Mouse (Mus musculus) forebrain, embryonic 14.5 days (tissue): ENCODE data around the gene Gm20388. TPM values are rescaled to one million over a fixed set of nuclear protein-coding genes. Genes with fewer than 3 reads are reported as not detected.
A peak's percentile ranks its signal among the peaks of the same experiment; 100 is the strongest.

Experiments
- ATAC-seq: fragments of 200-750 bp; cut with Nextera tagmentation; 2 replicates; pipeline ENCODE4 v1.8.0; 2017; ENCODE audit warnings: mild to moderate bottlenecking, moderate library complexity
- DNase-seq: peaks from one replicate; pipeline ENCODE4 v3.0.0-alpha.2; 2015; ENCODE audit warnings: low spot score
- H3K27ac ChIP-seq: fragments of 300-500 bp; sonication (generic); 2 replicates; pipeline ENCODE4 v1.5.1; 2014; ENCODE audit warnings: low read depth, mild to moderate bottlenecking, control low read depth, low read length, moderate library complexity
- H3K27me3 ChIP-seq: fragments of 300-500 bp; sonication (generic); replicated peaks from 2 replicates; pipeline ENCODE4 v1.6.1; 2014; ENCODE audit warnings: low read length, control low read depth, mixed read lengths; ENCODE audit not compliant: control insufficient read depth, insufficient read depth
- H3K36me3 ChIP-seq: fragments of 300-500 bp; sonication (generic); 2 replicates; pipeline ENCODE4 v1.6.1; 2014; ENCODE audit warnings: low read length, control low read depth; ENCODE audit not compliant: control insufficient read depth, insufficient read depth
- H3K4me1 ChIP-seq: fragments of 300-500 bp; sonication (generic); 2 replicates; pipeline ENCODE4 v1.6.1; 2014; ENCODE audit warnings: antibody characterized with exemption, low read length, control low read depth; ENCODE audit not compliant: control insufficient read depth, insufficient read depth
- H3K4me2 ChIP-seq: fragments of 300-500 bp; sonication (generic); 2 replicates; pipeline ENCODE4 v1.6.1; 2014; ENCODE audit warnings: mild to moderate bottlenecking, control low read depth, low read length
- H3K4me3 ChIP-seq: fragments of 300-500 bp; sonication (generic); 2 replicates; pipeline ENCODE4 v1.5.1; 2014; ENCODE audit warnings: low read depth, low read length, control low read depth
- H3K9ac ChIP-seq: fragments of 300-500 bp; sonication (generic); 2 replicates; pipeline ENCODE4 v1.6.1; 2014; ENCODE audit warnings: mild to moderate bottlenecking, low read length, control low read depth, moderate library complexity
- H3K9me3 ChIP-seq: fragments of 300-500 bp; sonication (generic); replicated peaks from 2 replicates; pipeline ENCODE4 v1.6.1; 2016; ENCODE audit warnings: low read length, control low read depth, mixed read lengths; ENCODE audit not compliant: control insufficient read depth
- WGBS: fragments of 180-500 bp; shearing (Covaris S2); extraction: QIAGEN DNeasy Blood & Tissue Kit; methylation state at CpG from one replicate; pipeline ENCODE4 v1.1.7; 2014; 5-methylcytosine and 5-hydroxymethylcytosine counted together
- polyA plus RNA-seq: library from polyadenylated mRNA; unstranded; fragments of >200 nt; fragmentation: Nextera tagmentation; extraction: Ambion mirVana; gene quantifications from 2 replicates; pipeline ENCODE4 v1.2.1, GENCODE M21; 2014

The Gm20388 gene
- polyA plus RNA-seq, 1 experiment from 2014 or later: 7.4 TPM

GRCm38 (mm10) chr8:120896203-120896602 is 985.6 kb downstream of the Gm20388 start:
- ATAC-seq (no peak), DNase-seq (no peak)
- H3K4me2 ChIP-seq: peak overlapping the region; percentile 28
- no peaks in the 10 kb centered on the region; the same call in 1 of the 2 replicates for H3K9me3 ChIP-seq
- 31% methylated on average over 13 of the region's 13 CpGs for WGBS
- H3K27me3 ChIP-seq: peaks cover 45% of the 10 kb centered on the region
- no peaks in the 10 kb centered on the region for H3K4me1 ChIP-seq
- no peak overlapping the region for H3K27ac ChIP-seq
- H3K4me3 ChIP-seq: 0 out of 2 replicates have a peak overlapping the region, but pooled peaks have one; percentile 3
- H3K9ac ChIP-seq: peak overlapping the region; percentile 3; the same call in 1 of the 2 replicates
- no peaks in the 10 kb centered on the region for H3K36me3 ChIP-seq

DNA sequence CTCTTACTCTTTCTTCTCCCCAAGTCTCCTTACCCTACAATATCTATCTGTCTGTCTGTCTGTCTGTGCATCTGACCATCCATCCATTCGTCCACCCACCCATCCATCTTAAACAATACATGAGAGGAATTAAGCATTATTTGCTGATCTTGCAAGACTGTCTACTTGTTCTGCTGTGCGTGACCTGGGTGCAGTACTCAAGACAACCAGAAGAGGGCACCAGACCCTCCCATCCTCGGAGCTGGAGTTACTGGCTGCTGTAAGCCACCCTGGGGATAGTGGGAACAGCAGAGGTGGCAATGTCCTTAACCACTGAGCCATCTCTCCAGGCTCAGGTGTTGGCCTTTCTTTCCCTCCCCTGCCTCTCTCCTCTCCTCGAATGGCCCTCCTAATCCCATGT is 987.4 kb downstream of the Gm20388 start:
- ATAC-seq (no peak), DNase-seq (no peak)
- H3K4me2 ChIP-seq: no peak overlapping the region
- H3K36me3 ChIP-seq: no peaks in the 10 kb centered on the region
- H3K27me3 ChIP-seq: peaks cover 27% of the 10 kb centered on the region
- H3K4me3 ChIP-seq: no peak overlapping the region
- 53% methylated on average over 4 of the region's 4 CpGs for WGBS
- no peaks in the 10 kb centered on the region; the same call in 1 of the 2 replicates for H3K9me3 ChIP-seq
- H3K9ac ChIP-seq: no peak overlapping the region
- H3K4me1 ChIP-seq: no peaks in the 10 kb centered on the region
- no peak overlapping the region for H3K27ac ChIP-seq

GRCm38 (mm10) chr8:120898828-120899407 is 988.3 kb downstream of the Gm20388 start:
- Histone ChIP-seq H3K4me2 (no peak overlapping the region), H3K4me3 (no peak overlapping the region), H3K4me1 (no peaks in the 10 kb centered on the region), H3K9me3 (no peaks in the 10 kb centered on the region; the same call in 1 of the 2 replicates), H3K27ac (no peak overlapping the region), H3K36me3 (no peaks in the 10 kb centered on the region), H3K9ac (no peak overlapping the region), H3K27me3 (peaks cover 18% of the 10 kb centered on the region)
- WGBS: 81% methylated on average over 17 of the region's 17 CpGs
- no peak for DNase-seq
- ATAC-seq: no peak

DNA sequence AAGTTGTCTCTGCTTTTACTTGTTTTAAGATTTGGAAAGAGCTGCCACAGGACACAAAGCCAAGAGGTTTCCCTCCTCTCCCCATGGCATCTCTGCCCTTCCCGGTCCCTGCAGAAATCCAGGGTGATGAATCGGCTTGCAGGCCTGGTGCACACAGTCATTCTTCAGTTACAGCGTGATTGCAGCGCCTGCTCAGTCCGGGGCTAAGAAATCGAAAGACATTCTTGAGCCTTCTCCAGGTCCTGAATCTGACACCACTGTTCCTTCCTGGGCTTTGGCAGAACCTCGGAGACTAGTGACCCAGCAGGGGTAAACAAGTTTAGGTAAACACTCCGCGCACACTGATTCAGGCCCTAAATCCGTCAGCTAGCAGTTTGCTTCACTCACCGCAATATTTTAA is 991.7 kb downstream of the Gm20388 start:
- Histone ChIP-seq H3K36me3 (no peaks in the 10 kb centered on the region), H3K4me1 (no peaks in the 10 kb centered on the region), H3K4me3 (no peak overlapping the region), H3K9ac (no peak overlapping the region), H3K27ac (no peak overlapping the region), H3K4me2 (no peak overlapping the region), H3K9me3 (no peaks in the 10 kb centered on the region; the same call in 1 of the 2 replicates), H3K27me3 (no peaks in the 10 kb centered on the region)
- WGBS: 35% methylated on average over 11 of the region's 11 CpGs
- ATAC-seq (no peak), DNase-seq (no peak)

- WGBS: 73% methylated on average over 6 of the region's 6 CpGs
Measured at GRCm38 (mm10) chr8:120907671-120908070, 997.0 kb downstream of the Gm20388 start.

DNA sequence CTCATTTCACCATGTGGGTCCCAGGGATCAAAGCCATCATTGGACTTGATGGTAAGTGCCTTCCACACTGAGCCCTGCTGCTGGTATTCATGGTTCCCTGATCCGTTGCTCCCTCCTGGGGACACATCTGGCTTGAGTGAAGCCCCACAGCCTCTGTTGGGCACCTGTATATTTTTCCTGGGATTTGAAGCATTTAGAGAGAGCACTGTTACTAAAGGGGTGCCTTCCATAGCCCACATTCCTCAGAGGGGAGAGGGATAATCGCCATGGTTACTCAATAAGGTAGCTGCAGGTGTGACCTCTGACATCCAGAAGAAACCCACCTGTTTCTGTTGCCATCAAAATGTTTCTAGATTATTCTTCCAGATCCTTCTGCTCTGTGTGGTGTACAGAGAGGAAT is 1000.3 kb downstream of the Gm20388 start:
- Histone ChIP-seq H3K27ac (no peak overlapping the region), H3K9me3 (no peaks in the 10 kb centered on the region), H3K4me3 (no peak overlapping the region), H3K36me3 (no peaks in the 10 kb centered on the region), H3K4me1 (no peaks in the 10 kb centered on the region), H3K27me3 (no peaks in the 10 kb centered on the region), H3K9ac (no peak overlapping the region), H3K4me2 (no peak overlapping the region)
- DNase-seq (no peak), ATAC-seq (no peak)
- WGBS: 62% methylated on average over 2 of the region's 2 CpGs

More at GRCm38 (mm10) chr8:120907671-120908070, 997.0 kb downstream of the Gm20388 start:
- no peak for ATAC-seq
- Histone ChIP-seq H3K27me3 (no peaks in the 10 kb centered on the region), H3K4me2 (no peak overlapping the region), H3K4me3 (no peak overlapping the region), H3K9ac (no peak overlapping the region), H3K4me1 (no peaks in the 10 kb centered on the region), H3K9me3 (no peaks in the 10 kb centered on the region), H3K27ac (no peak overlapping the region), H3K36me3 (no peaks in the 10 kb centered on the region)
- no peak for DNase-seq

DNA sequence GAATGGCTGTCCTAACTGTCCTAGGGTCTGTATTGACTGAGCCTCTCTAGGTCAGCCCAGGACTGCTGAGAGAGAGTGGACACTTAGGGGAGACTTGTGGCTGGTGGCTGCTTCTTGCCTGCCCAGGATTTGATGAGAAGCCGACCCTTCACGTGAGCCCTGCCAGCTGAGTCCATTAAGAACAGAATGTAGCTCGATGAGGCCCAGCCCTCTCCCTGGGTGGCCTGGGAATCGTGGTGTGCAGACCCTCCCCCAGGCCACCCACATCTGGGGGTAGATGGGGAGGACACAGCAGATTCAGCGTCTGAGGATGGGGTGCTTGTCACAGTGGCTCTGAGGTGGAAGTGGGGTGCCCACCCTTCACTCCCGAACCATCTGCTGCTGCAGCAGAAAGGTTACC is 1001.8 kb downstream of the Gm20388 start:
- Histone ChIP-seq H3K4me3 (no peak overlapping the region), H3K9me3 (no peaks in the 10 kb centered on the region), H3K4me2 (no peak overlapping the region), H3K9ac (no peak overlapping the region), H3K36me3 (no peaks in the 10 kb centered on the region), H3K4me1 (no peaks in the 10 kb centered on the region), H3K27ac (no peak overlapping the region), H3K27me3 (no peaks in the 10 kb centered on the region)
- WGBS: 31% methylated on average over 6 of the region's 6 CpGs
- no peak for DNase-seq
- ATAC-seq: no peak

GRCm38 (mm10) chr8:120916831-120917435 is 1006.3 kb downstream of the Gm20388 start:
- DNase-seq: no peak

GRCm38 (mm10) chr8:120920527-120920926 is 1009.9 kb downstream of the Gm20388 start:
- no peak for DNase-seq
- H3K36me3 ChIP-seq: no peaks in the 10 kb centered on the region
- no peaks in the 10 kb centered on the region for H3K9me3 ChIP-seq
- no peak overlapping the region for H3K9ac ChIP-seq
- H3K27me3 ChIP-seq: no peaks in the 10 kb centered on the region
- WGBS: 95% methylated on average over 4 of the region's 4 CpGs
- ATAC-seq: no peak
- H3K4me1 ChIP-seq: no peaks in the 10 kb centered on the region
- no peak overlapping the region for H3K27ac ChIP-seq
- no peak overlapping the region for H3K4me2 ChIP-seq
- no peak overlapping the region for H3K4me3 ChIP-seq

More at GRCm38 (mm10) chr8:120916831-120917435, 1006.3 kb downstream of the Gm20388 start:
- H3K27me3 ChIP-seq: no peaks in the 10 kb centered on the region
- no peaks in the 10 kb centered on the region for H3K36me3 ChIP-seq
- H3K4me2 ChIP-seq: no peak overlapping the region
- H3K4me3 ChIP-seq: no peak overlapping the region
- H3K4me1 ChIP-seq: no peaks in the 10 kb centered on the region
- 83% methylated on average over 14 of the region's 14 CpGs for WGBS
- H3K27ac ChIP-seq: no peak overlapping the region
- no peaks in the 10 kb centered on the region for H3K9me3 ChIP-seq
- no peak for ATAC-seq
- no peak overlapping the region for H3K9ac ChIP-seq
